Mouse (Mus musculus): Measurements from ENCODE around the gene Agap3.

DNA sequence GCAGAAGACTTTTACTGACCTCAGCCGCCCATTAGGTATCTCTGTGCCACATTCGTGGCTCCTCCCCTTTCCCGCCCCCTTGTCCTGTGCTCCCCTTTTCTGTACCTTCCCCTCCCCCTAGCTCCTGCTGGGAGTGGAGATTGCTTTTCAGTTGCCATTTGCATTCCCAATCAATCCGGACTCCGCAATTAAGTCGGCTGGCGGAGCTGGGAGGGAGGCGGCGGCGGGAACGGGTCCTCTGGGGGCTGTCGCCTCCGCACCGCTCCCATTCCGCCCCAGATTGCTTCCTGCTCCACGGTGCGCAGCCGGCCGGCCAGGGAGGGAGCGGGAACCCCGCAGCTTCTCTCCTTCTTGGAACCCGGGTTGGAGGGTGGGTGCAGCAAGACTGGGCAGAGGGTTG is 33.0 kb downstream of the Agap3 start:
- TF ChIP-seq CTCF (IDR thresholded peaks at IDR 0.05; ENCODE audit: extremely low read depth, insufficient read length, insufficient replicate concordance, low read depth, low read length) (no peak), POLR2A (IDR thresholded peaks at IDR 0.05; ENCODE audit: low read depth, low read length) (no peak)

Measured in small intestine, adult 2 months (tissue).